Mouse (Mus musculus) kidney, postnatal 14 days (tissue): Measurements from ENCODE around the gene Mettl26.
"Not testable (repeated sequence)": the region's sequence is repeated elsewhere in the genome, so short reads cannot be mapped to it uniquely, and the experiment has no call there.

Experiments used
- DNase-seq: peaks from one replicate; pipeline ENCODE4 v3.0.0; 2022; ENCODE audit warnings: mixed read lengths

Gene Mettl26

DNA sequence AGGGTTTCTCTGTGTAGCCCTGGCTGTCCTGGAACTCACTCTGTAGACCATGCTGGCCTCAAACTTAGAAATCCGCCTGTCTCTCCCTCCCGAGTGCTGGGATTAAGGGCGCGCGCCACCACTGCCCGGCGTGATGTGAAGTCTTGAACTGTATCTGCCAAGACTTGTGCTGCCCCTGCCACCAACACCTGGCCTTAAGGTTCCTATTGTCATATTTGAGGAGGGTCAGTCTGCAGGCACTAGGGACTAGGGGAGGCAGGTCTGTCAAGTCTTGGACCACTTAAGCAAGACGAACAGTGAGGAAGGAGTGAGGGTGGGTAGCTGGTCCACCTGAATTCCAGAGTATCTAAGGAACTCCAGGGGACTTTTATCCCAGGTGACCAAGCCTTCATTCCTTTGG lies 5.4 kb upstream of the Mettl26 start:
- DNase-seq = no peak

- no peak for DNase-seq
Measured at GRCm38 (mm10) chr17:25869954-25870353, 4.9 kb upstream of the Mettl26 start.

DNA sequence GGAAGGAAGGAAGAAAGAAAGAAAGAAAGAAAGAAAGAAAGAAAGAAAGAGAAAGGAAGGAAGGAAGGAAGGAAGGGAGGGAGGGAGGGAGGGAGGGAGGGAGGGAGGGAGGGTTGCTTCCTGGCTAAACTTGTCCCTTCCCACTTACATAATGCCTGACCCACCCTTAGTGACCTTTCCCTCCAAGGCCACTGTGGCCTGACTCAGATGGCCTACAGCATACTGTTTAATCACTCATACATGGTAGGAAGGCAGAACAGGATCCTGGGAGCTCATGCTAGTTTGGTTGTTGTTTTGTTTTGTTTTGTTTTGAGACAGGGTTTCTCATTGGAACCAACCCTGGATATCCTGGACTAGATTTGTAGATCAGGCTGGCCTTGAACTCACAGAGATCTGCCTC lies 3.3 kb upstream of the Mettl26 start:
- DNase-seq = not testable (repeated sequence)

GRCm38 (mm10) chr17:25872676-25873075 lies 2.2 kb upstream of the Mettl26 start:
- DNase-seq = no peak

DNA sequence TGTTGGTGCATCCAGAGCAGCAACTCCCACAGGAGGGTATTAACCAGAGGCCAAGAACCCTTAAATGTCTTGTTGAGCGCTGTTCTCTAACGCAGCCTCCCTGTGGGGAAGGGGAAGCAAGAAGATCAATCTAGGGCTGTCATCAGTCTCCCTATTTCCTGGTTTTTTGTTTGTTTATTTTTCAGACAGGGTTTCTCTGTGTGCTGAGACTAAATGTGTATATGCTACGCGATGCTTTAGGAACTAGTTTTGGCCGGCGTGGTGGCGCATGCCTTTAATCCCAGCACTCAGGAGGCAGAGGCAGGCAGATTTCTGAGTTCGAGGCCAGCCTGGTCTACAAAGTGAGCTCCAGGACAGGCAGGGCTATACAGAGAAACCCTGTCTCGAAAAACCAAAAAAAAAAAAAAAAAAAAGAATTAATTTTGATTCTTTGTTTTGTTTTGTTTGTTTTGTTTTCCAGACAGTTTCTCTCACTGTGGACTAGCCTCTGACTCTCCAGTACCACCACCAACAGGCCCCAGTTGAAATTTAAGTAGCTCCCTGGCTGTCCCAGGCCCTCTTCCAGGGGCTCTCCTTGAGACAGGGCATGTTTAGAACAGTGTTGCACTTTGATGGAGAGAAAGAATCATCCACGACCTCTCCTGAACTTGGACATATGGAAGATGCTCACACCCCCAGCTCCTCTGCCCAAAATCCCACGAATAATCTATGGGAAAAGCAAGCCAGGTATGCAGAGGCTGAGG lies 1.3 kb upstream of the Mettl26 start:
- no peak for DNase-seq

GRCm38 (mm10) chr17:25874148-25874720 lies 640 bp upstream of the Mettl26 start:
- peak; percentile 50 for DNase-seq

DNA sequence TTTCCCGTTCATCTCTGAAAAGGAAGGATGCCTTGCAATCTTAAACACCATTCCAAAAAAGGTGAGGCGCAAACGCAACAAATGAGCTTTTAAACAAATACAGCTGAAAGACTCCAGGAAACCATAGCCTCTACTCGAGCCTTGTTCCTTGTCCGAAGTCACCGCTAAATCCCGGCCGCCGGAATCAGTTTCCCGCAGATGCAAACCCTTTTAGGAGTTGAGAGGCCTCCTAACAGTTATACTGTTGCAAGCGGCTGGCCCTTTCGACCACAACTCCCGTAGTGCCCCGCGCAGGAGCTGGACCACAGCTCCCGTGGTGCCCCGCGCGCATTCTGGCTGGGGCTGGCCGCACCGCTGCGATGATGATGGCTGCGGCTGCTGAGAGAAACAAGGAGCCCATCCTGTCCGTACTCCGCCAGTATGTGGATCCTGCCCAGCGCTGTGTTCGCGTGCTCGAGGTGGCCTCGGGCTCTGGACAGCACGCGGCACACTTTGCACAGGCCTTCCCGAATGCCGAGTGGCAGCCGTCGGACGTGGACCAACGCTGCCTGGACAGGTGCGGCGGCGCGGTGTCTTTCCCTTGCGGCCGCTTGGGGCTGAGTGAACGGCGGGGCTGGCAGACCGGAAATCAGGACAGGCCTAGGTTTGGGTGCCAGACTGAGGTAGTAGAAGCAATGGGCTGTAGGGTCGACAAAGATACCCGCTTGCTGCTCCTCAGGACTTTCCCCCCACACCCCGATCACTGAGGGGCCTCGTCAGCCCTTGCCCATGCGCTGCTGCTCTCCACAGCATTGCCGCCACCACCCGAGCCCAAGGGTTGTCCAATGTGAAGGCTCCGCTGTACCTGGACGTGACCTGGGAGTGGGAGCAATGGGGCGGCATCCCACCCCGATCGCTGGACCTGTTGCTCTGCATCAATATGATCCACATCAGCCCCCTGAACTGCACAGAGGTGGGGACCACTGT lies 580 bp downstream of the Mettl26 start:
- peak; percentile 93 for DNase-seq

GRCm38 (mm10) chr17:25876347-25876915 lies 1.6 kb downstream of the Mettl26 start:
- DNase-seq = peak; percentile 79

DNA sequence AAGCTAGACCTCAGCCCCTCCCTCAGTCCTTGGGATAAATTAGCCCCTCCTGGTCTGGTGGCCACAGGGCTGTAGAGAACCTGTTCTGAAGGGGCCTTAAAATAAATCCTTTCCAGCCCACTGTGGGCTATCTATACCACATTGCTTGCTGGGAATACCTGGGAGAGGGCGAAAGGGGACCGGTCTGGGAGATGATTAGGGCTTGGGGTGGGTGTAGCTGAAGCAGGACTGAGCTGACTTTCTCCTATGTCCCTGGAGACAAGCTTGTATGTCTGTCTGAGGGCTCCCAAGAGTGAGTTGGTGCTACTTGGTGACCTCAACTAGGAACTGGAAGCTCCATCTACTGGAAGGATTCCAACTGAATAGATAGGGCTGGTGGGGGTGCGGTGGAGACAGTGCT lies 2.2 kb downstream of the Mettl26 start:
- DNase-seq = no peak

DNA sequence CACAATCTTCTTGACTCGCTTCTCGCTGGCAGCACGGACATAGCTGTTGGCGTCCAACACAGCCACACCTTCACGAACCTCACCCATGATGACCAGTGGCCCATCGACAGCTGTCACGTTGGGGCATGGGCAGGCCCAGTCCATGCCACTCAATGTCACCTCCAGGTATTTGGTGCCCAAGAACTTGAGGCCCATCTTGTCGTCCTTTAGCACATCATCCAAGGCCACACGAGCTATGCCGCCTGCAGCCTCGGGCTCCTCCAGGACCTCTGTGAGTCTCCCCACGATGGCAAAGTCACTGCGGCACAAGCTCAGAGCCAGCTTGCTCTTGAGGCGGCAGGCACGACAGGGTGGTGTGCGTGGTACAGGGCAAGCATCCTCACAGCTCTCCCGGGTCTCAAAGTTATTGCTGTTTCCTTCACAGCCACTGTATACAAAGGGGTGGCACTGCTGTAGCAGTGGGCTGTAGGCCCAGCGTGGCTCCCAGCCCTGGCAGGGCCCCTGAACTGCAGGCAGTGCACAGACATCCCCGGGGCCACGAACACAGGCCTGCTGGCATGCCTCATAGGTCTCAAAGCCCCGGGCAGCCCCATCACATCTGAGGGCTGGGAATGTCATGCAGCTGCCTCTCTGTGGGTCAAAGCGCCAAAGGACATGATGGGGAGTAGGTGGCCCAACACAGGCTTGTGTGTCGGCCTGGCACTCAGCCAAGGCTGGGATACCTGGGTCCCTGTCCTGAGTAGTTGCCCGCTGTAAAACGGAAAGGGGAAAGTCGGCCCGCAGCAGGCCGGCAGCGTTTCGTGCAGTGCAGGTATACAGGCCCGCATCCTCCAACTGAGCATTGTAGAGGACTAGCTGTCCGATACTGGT lies 3.1 kb downstream of the Mettl26 start:
- no peak for DNase-seq

DNA sequence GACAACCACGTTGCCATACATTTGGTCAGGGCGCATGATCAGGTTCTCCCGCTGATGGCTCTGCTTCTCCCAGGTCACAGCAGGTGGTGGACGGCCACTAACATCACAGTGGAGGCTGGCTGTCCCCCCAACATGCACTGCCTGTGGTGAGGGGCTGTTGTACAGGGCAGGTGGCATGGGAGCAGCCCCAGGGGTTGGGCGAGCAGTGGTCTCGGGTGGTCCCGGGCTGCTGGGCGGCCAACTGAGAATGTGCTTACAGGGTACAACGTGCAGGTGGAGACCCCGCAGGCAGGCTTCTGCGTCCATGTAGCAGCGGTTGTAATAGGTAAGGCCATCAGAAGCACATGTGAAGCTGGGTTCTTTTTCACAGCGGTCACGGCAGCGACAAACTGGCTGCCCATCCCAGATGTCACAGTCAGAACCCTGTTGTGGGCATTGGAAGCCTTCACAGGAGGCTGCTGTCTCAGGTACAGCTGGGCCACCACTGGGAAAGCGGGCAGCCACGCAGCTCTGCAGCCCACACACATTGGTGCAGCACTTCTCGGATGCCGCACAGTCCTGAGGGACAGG lies 3.8 kb downstream of the Mettl26 start:
- DNase-seq = no peak

DNA sequence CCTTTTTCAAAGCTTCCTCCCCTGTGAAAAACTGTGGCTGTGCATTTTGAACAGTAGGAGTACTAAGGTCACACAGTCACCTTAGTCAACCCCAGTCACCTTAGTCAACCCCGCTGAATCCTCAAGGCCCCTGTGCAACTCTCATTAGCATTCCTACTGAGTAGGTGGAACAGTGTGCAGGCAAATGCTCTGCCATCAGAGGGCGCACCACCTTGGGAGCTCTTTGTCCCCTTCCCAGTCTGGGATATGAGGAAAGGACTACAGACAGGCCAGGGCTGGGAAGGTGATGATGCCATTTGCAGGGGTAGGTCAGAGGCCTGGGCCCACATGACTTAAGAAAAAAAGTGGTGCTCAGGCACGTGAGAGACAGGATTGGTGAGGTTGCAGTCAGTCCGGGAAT lies 4.4 kb downstream of the Mettl26 start:
- peak; percentile 76 for DNase-seq

GRCm38 (mm10) chr17:25879750-25880149 lies 4.9 kb downstream of the Mettl26 start:
- DNase-seq = no peak

DNA sequence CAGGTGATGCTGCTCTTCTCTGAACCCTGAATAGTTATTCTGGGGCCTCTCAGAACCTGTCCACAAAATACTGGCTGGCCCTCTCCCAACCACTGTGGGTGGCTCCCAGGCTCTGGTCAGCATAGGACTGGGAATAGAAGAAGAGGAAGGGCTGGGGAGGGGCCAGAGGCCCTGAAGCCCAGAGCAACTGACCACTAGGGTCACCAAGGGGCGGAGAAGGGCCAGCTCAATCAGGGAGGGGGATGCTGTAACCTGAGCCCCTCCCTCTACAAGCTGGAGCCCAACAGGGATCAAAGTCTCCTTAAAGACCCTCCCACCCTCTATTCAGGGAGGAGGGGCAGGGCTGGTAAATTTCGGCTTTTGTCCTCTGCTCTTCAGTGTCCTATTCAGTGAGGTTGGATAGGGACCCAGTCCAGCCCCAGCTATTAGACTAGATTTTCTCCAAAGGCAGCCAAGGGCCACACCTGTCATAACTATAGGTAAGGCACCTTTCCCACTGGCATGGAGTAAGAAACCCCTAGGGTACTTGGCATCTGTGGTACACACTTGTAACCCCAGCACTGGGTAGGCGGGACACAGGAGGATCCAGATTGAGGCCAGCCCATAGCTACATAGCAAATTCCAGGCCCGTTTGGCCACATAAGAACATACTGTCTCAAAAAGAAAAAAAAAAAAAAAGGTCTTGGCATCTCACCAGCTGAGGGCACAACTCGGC lies 5.5 kb downstream of the Mettl26 start, which contains the start of gene Wfikkn1:
TSS of gene Wfikkn1 (minus strand) at position 663 of the 715 bp plus-strand sequence.
- DNase-seq = no peak

- DNase-seq = peak; percentile 43
Measured at GRCm38 (mm10) chr17:25880913-25881641, 6.2 kb downstream of the Mettl26 start.

- DNase-seq = no peak
Measured at GRCm38 (mm10) chr17:25881691-25882090, 6.8 kb downstream of the Mettl26 start.

DNA sequence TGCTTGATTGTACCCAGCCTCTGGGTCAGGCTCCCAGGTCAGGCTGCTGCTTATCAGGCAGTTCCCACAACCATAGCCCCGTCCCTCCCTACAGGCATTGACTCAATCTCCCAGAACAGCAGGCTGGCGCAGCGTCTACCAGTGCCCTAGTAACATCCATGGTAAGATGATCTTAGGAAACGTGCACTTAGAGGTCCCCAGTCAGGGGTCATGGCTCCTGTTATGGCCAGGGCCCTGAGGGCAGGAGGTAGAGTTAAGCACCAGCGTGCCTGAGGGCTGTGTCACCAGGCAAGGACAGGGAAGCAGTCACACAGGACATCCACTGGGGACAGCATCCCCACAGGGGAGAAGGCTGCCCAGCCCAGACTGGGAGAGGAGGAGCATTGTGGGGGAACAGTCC lies 7.4 kb downstream of the Mettl26 start:
- no peak for DNase-seq

GRCm38 (mm10) chr17:25883268-25883667 lies 8.4 kb downstream of the Mettl26 start:
- DNase-seq = no peak

GRCm38 (mm10) chr17:25883824-25884223 lies 8.9 kb downstream of the Mettl26 start:
- no peak for DNase-seq

DNA sequence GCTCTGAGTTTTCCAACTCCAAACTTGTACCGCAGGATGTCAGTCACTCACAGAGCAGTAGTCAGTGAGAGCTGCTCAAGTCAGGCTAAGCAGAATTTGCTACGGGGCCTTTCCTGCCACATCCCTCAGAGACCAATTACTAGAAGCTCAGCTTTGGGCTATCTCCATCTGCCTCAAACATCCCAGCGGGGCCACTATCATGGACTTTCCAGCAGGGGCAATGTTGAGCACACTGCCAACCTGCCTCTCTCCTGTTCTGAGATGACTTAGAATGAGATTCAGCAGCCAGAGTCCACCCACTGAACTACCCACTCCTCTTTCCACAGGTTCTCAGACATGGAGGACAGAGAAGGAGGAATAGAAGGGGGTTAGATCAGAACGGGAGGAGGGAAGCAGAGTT lies 10.8 kb downstream of the Mettl26 start:
- DNase-seq = no peak
